Mouse (Mus musculus) thymus, adult 2 months (tissue): ENCODE measurements at regions not wholly inside any gene's neighbourhood (a gene's known extent, or its start where the extent isn't known, plus 50 kb on each side); places are given as distances from the start of the nearest gene placed in this dataset.
"Not testable (repeated sequence)": the region's sequence is repeated elsewhere in the genome, so short reads cannot be mapped to it uniquely, and the experiment has no call there.

Experiments used
- CTCF ChIP-seq: fragments of 200-500 bp; IDR thresholded peaks from 2 replicates; pipeline ENCODE4 v1.5.1; 2012; ENCODE audit warnings: mild to moderate bottlenecking, control low read depth, low read length, moderate library complexity, borderline replicate concordance; ENCODE audit not compliant: control insufficient read depth, poor library complexity, insufficient read depth; ENCODE audit errors: extremely low read depth
- POLR2A ChIP-seq: fragments of 200-500 bp; IDR thresholded peaks from 2 replicates; pipeline ENCODE4 v1.6.1; 2012; ENCODE audit warnings: mild to moderate bottlenecking, low read length, control low read depth, moderate library complexity; ENCODE audit not compliant: control insufficient read depth, poor library complexity, insufficient read depth; ENCODE audit errors: extremely low read depth

- TF ChIP-seq CTCF, POLR2A: not testable (repeated sequence)
Observed at GRCm38 (mm10) chr1:161614091-161614490, 119.6 kb downstream of the Tnfsf18 start.
